Mouse (Mus musculus) midbrain, embryonic 16.5 days (tissue): ENCODE results near the gene Rgs4. TPM values are rescaled to one million over a fixed set of nuclear protein-coding genes. Genes with fewer than 3 reads are reported as not detected.
A peak's percentile ranks its signal among the peaks of the same experiment; 100 is the strongest.

Experiments
- ATAC-seq: fragments of 200-750 bp; cut with Nextera tagmentation; 2 replicates; pipeline ENCODE4 v1.8.0; 2017; ENCODE audit warnings: moderate TSS enrichment
- H3K27ac ChIP-seq: fragments of 300-500 bp; sonication (generic); 2 replicates; pipeline ENCODE4 v1.5.1; 2014; ENCODE audit warnings: mild to moderate bottlenecking, low read length, mixed read lengths
- H3K27me3 ChIP-seq: fragments of 300-500 bp; sonication (generic); 2 replicates; pipeline ENCODE4 v1.6.1; 2014; ENCODE audit warnings: low read depth, low read length, mixed read lengths; ENCODE audit not compliant: control insufficient read depth, insufficient read depth
- H3K36me3 ChIP-seq: fragments of 300-500 bp; sonication (generic); 2 replicates; pipeline ENCODE4 v1.6.1; 2014; ENCODE audit warnings: mild to moderate bottlenecking, low read length, moderate library complexity, mixed read lengths; ENCODE audit not compliant: control insufficient read depth, insufficient read depth
- H3K4me1 ChIP-seq: fragments of 300-500 bp; sonication (generic); 2 replicates; pipeline ENCODE4 v1.6.1; 2014; ENCODE audit warnings: mild to moderate bottlenecking, low read length, mixed read lengths; ENCODE audit not compliant: control insufficient read depth, insufficient read depth
- H3K4me2 ChIP-seq: fragments of 300-500 bp; sonication (generic); 2 replicates; pipeline ENCODE4 v1.6.1; 2014; ENCODE audit warnings: mild to moderate bottlenecking, low read length, mixed read lengths
- H3K4me3 ChIP-seq: fragments of 300-500 bp; sonication (generic); 2 replicates; pipeline ENCODE4 v1.5.1; 2014; ENCODE audit warnings: low read depth, mild to moderate bottlenecking, low read length, moderate library complexity, mixed read lengths
- H3K9ac ChIP-seq: fragments of 300-500 bp; sonication (generic); 2 replicates; pipeline ENCODE4 v1.6.1; 2014; ENCODE audit warnings: low read depth, low read length, mixed read lengths
- H3K9me3 ChIP-seq: fragments of 300-500 bp; sonication (generic); replicated peaks from 2 replicates; pipeline ENCODE4 v1.6.1; 2014; ENCODE audit warnings: mild to moderate bottlenecking, low read length, mixed read lengths; ENCODE audit not compliant: control insufficient read depth, poor library complexity, severe bottlenecking
- WGBS: fragments of 180-500 bp; shearing (Covaris S2); extraction: QIAGEN DNeasy Blood & Tissue Kit; methylation state at CpG from one replicate; pipeline ENCODE4 v1.1.7; 2014; 5-methylcytosine and 5-hydroxymethylcytosine counted together
- polyA plus RNA-seq: library from polyadenylated mRNA; unstranded; fragments of >200 nt; fragmentation: Nextera tagmentation; extraction: Ambion mirVana; gene quantifications from 2 replicates; pipeline ENCODE4 v1.2.1, GENCODE M21; 2015

Rgs4 gene
- polyA plus RNA-seq, 1 experiment from 2014 or later = 66.9 TPM

GRCm38 (mm10) chr1:169748439-169748838, 997 bp upstream of the Rgs4 start:
- no peak for ATAC-seq
- H3K27me3 ChIP-seq = no peaks in the 10 kb centered on the region
- no peaks in the 10 kb centered on the region for H3K9me3 ChIP-seq
- WGBS = 26% methylated on average over 5 of the region's 5 CpGs
- H3K27ac ChIP-seq = peak overlapping the region; percentile 86
- peak overlapping the region; percentile 42 for H3K4me3 ChIP-seq
- no peaks in the 10 kb centered on the region for H3K36me3 ChIP-seq
- H3K4me2 ChIP-seq = peak overlapping the region; percentile 67
- H3K4me1 ChIP-seq = peaks cover 24% of the 10 kb centered on the region
- peak overlapping the region; percentile 57; the same call in 1 of the 2 replicates for H3K9ac ChIP-seq

GRCm38 (mm10) chr1:169747902-169748301, 460 bp upstream of the Rgs4 start:
- no peaks in the 10 kb centered on the region for H3K9me3 ChIP-seq
- H3K36me3 ChIP-seq = no peaks in the 10 kb centered on the region
- peaks cover 24% of the 10 kb centered on the region for H3K4me1 ChIP-seq
- H3K4me3 ChIP-seq = peak overlapping the region; percentile 42
- peak overlapping the region; percentile 86 for H3K27ac ChIP-seq
- WGBS = 19% methylated on average over 6 of the region's 6 CpGs
- ATAC-seq = peak; percentile 75
- no peaks in the 10 kb centered on the region for H3K27me3 ChIP-seq
- H3K4me2 ChIP-seq = peak overlapping the region; percentile 67
- peak overlapping the region; percentile 57 for H3K9ac ChIP-seq

DNA sequence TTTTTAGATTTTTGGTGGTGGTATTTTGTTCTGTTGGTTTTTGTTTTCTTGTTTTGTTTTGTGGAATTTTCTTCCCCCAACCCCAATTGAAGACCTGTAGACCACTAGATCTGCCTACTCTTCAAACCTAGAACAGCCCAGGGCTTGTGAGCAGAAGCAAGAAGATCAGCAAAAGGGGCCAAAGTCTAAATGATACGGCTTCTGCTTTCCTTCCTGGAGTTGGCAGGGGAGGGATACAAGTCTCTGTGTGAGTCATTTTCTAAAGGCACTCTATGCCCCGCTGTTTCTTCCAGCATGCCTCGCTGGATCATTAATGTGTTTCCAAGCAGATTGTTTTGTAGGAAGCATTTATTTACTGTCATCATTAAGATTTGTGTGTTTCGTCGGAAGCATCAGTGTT, 6.3 kb downstream of the Rgs4 start:
- no peak for ATAC-seq

GRCm38 (mm10) chr1:169737231-169737630, 10.2 kb downstream of the Rgs4 start:
- Histone ChIP-seq H3K4me2 (no peak overlapping the region), H3K9ac (no peak overlapping the region), H3K36me3 (no peaks in the 10 kb centered on the region), H3K9me3 (no peaks in the 10 kb centered on the region), H3K27me3 (no peaks in the 10 kb centered on the region), H3K4me1 (0 out of 2 replicates have a peak, but pooled peaks cover 3% of the 10 kb centered on the region), H3K27ac (no peak overlapping the region), H3K4me3 (no peak overlapping the region)
- WGBS = 86% methylated on average over 6 of the region's 6 CpGs
- no peak for ATAC-seq

More for the DNA sequence above, 6.3 kb downstream of the Rgs4 start:
- Histone ChIP-seq H3K27me3 (no peaks in the 10 kb centered on the region), H3K36me3 (no peaks in the 10 kb centered on the region), H3K9ac (no peak overlapping the region), H3K4me3 (no peak overlapping the region), H3K27ac (no peak overlapping the region), H3K4me2 (no peak overlapping the region), H3K9me3 (no peaks in the 10 kb centered on the region), H3K4me1 (peaks cover 4% of the 10 kb centered on the region; the same call in 1 of the 2 replicates)
- 85% methylated on average over 5 of the region's 5 CpGs for WGBS

DNA sequence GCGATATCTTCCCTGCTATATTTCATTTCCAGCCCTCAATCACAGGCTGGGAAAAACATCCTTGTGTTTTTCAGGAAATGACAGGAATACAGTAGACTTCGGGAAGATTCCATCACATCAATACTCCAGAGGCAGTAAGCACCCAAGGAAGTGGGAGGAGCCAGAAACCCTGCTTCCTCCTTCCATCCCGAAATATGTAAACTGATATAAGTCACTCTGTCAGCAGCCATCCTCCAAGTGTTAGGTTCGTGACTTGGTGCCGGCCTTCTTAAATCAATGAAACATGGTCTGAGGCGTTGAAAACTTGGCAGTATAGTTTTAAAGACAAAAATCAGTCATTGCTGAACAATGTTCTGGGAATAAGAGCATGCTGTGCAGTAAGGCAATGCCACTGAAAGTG, 11.3 kb downstream of the Rgs4 start:
- Histone ChIP-seq H3K27me3 (no peaks in the 10 kb centered on the region), H3K4me2 (no peak overlapping the region), H3K9ac (no peak overlapping the region), H3K4me3 (no peak overlapping the region), H3K4me1 (0 out of 2 replicates have a peak, but pooled peaks cover 3% of the 10 kb centered on the region), H3K27ac (no peak overlapping the region), H3K36me3 (no peaks in the 10 kb centered on the region), H3K9me3 (no peaks in the 10 kb centered on the region)
- 84% methylated on average over 6 of the region's 6 CpGs for WGBS
- ATAC-seq = no peak

DNA sequence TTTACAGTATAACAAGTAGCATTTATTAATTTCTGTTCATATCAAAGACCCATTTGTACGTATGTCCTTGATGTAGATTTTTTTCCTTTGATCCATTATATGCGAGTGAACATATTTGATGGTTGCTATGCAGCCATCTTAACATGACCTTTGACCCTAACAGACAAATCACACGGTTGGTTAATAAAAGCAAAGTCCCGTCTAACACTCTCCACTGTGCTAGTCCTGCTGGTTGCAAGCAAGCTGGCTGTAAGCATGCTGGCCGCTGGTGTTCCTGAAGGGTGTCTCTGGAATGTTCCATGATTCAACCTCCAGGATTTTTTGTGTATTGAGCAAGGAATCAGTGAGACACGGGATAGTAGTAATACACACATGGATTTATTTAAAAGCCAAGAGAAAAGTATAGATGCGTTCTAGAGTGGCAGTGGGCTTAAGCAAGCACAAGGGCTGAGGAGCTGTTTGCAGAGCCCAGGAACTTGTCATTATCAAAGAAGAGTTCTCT, 16.8 kb downstream of the Rgs4 start:
- Histone ChIP-seq H3K4me2 (no peak overlapping the region), H3K9me3 (no peaks in the 10 kb centered on the region), H3K36me3 (no peaks in the 10 kb centered on the region), H3K4me3 (no peak overlapping the region), H3K27me3 (no peaks in the 10 kb centered on the region), H3K9ac (no peak overlapping the region), H3K4me1 (no peaks in the 10 kb centered on the region), H3K27ac (no peak overlapping the region)
- ATAC-seq = no peak
- WGBS = 46% methylated on average over 7 of the region's 7 CpGs

- H3K4me2 ChIP-seq = no peak overlapping the region
- no peaks in the 10 kb centered on the region for H3K27me3 ChIP-seq
- no peak overlapping the region for H3K4me3 ChIP-seq
- no peaks in the 10 kb centered on the region for H3K36me3 ChIP-seq
- no peaks in the 10 kb centered on the region for H3K9me3 ChIP-seq
- no peak overlapping the region for H3K27ac ChIP-seq
- H3K4me1 ChIP-seq = no peaks in the 10 kb centered on the region
- no peak for ATAC-seq
- H3K9ac ChIP-seq = no peak overlapping the region
- WGBS = 80% methylated on average over 3 of the region's 3 CpGs
Observed at GRCm38 (mm10) chr1:169726319-169726718, 21.1 kb downstream of the Rgs4 start.

DNA sequence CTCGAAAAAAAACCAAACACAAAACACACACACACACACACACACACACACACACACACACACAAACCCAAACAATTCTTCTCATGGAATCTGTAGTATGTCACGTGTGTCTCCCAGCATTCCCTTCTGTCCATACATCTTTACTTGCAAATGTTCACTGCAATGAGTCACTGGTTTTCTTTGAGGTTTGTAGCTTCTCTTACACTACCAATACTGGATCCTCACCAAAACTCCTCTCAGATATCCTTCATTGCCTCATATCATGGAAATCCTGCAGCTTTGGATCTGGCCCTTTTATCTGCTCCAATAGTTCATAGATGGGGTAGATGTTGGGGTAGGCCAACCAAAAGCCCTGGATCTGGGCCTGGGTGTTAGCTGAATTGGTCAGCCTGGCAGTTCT, 25.6 kb downstream of the Rgs4 start:
- H3K36me3 ChIP-seq = no peaks in the 10 kb centered on the region
- H3K4me3 ChIP-seq = no peak overlapping the region
- no peak overlapping the region for H3K4me2 ChIP-seq
- H3K27me3 ChIP-seq = no peaks in the 10 kb centered on the region
- no peaks in the 10 kb centered on the region for H3K4me1 ChIP-seq
- H3K9ac ChIP-seq = no peak overlapping the region
- no peaks in the 10 kb centered on the region for H3K9me3 ChIP-seq
- ATAC-seq = no peak
- WGBS = 72% methylated on average over 2 of the region's 2 CpGs
- no peak overlapping the region for H3K27ac ChIP-seq

DNA sequence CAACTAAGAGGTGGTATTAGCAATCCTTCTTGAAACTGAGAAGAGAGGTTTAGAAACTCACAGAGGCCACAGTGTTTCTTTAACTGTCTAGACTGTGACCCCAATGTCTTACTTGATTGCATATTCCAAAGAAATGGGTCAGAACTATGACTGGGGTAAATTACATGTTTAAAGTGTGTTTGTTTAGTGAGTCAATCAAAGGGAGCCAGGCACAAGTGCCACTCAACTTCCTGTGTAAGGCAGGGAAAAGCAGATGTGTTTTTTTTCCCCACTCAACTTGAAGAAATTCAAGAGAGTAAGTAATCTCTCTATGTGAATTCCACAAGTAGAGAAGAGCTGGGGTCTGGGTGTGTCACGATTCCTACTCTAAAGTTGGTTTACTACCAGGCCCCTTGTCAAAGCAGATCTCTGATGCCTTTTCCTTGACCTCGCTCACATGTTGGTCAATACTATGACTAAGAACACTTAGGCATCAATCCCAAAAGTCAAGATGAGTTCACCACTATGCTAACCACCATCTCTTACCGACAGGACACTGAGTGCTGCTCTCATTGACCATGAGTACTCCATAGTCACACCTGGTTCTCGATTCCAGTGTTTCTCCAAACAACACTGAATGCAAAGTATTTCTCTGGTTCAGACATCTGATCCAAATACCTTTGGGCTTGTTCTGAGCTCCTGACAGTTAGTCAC, 42.9 kb downstream of the Rgs4 start:
- Histone ChIP-seq H3K27ac (no peak overlapping the region), H3K36me3 (no peaks in the 10 kb centered on the region), H3K9me3 (no peaks in the 10 kb centered on the region), H3K27me3 (no peaks in the 10 kb centered on the region), H3K4me1 (no peaks in the 10 kb centered on the region), H3K4me3 (no peak overlapping the region), H3K9ac (no peak overlapping the region), H3K4me2 (no peak overlapping the region)
- no peak for ATAC-seq
- 89% methylated on average over 4 of the region's 4 CpGs for WGBS
